Mouse (Mus musculus) spleen, embryonic (tissue): ENCODE results near the gene Lrmda.

Experiments
- CTCF ChIA-PET: fragments of 350-600 bp; sonication (Branson Sonifier 250); formaldehyde crosslinking; loops from one replicate; lab custom pipeline; 2022; lab: Charles Lee

The Lrmda gene

DNA sequence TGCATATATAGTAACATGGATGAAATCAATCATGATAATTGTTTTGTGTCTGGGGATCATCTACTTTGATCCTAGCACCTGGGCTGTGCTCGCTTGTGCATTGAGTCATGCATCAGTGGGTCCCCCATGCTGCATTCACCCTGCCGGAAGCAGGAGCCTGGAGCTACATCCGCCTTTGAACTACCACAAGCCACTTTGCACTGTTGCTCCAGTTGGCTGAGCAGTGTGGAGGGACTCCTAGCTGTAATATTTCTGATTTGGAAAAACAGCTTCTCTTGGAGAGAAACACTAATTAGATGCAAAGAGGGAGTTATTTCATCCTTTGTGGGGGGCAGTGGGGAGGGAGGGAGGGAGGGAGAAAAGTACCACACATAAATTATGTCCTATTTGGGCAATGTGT lies 220.8 kb downstream of the Lrmda start:
- CTCF ChIA-PET = no interaction called here

DNA sequence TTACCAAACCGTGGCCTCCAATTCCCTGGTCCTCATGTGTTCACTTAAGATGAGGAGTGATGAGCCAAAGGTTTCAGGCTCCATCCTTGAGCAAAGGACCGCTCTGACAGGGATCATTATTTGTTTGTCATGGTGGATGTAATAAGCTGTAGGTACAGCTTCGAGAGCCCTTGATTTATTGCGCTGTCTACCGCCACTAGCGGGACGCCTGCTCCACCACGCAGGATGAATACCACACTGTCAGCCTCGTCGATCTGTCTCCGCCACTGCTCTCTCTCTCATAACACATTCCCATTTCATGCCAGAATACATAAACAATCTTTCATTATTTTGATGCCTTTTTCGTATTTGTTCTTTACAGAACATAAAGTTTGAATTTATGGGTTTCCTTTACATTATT lies 235.9 kb downstream of the Lrmda start:
- CTCF ChIA-PET = no interaction called here

DNA sequence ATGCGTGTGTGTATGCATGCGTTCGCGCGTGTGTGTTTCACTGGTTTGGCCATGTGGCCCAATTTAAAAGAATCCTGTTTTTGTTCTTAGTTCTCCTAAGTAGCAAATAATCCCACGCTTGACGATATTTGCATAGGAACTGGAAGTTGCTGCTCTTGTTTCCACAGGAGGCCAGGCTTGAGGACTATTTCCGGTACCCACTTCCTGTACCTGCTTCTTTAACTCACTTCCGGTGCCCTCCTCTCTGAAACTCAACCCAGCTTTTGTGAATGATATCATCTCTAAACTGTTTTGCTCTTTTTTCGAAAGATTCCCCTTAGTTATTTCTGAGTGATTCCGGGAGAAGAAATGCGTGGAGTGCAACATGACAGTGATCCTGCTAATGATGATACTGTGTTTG lies 236.8 kb downstream of the Lrmda start:
- CTCF ChIA-PET = no interaction called here

DNA sequence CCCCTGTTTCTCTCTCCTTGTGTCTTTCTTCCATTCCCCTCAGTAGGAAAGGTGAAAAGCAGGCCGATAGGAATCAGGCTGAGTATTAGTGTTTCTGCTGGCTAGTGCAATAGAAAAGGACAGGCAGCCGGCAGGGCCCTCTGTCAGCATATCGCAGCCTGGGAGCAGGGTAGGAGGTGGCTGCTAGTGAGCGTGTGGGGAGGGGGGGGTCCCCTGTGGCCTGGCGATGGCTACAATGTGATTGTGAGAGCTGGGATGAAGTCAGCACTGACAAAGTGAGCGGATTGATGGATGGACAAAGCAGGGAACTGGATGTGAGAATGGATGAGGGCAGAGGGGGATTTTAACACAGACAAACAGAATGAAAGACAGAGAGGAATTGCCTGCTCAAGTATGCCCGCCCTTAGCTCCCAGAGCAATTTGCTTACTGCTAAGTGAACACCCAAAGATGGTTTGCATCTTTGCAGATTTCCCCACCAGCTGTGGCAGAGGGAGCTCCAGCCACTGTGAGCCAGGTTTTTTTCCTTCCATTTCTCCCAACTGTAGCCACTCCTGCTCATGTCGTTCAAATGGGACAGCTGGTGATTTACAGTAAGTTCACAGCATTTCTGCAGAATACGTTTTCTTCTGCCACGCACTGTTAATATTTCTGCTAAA lies 240.0 kb downstream of the Lrmda start:
- CTCF ChIA-PET = no interaction called here

DNA sequence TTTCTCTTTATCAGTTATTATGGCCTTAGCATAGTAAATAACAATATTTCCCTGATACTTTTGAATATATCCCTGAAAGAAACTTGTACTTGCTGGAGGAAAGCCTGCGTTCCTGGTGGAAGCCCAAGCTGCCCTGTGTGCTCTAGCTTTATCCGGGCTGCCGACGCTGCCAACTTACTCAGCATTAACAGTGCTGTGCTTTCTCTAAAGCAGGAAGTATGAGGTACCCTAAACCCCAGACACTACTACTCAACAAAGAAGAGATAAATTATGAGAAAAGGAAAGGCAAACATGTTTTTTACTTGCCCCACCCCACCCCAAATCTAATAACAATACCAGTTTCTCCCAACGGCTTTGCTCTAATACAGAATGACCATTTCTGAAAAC lies 240.5 kb downstream of the Lrmda start:
- CTCF ChIA-PET = no interaction called here

DNA sequence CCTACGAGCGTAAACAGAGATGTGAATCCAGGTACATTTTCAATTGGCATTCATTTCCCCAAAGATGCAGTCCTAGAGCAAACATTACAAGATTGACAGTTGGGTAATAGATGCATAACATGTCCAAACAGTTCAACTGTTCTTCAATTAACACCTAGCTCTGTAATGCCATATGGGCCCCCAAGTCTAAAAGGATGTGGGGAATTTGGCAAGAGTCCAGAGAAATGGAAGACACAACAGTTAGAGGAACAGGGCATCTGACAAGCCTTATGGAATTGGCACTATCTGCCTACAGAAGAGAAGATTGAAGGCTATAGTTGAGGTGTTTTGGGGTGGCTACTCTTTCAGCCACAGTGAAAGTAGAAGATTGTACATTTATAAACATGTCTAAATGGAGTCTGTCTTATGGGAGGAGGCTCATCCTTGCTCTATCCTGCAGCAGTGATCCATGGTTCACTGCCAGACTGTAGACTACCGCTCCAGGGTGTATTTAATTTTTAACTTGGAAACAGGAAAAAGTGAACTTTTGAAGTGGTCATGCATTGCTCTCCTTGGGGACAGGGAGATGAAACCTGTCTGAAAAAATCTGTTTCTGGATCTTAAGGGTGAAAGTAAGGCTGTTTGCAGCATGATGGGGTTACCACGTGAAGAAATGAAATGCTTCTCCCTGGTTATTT lies 245.9 kb downstream of the Lrmda start:
- CTCF ChIA-PET = no interaction called here

DNA sequence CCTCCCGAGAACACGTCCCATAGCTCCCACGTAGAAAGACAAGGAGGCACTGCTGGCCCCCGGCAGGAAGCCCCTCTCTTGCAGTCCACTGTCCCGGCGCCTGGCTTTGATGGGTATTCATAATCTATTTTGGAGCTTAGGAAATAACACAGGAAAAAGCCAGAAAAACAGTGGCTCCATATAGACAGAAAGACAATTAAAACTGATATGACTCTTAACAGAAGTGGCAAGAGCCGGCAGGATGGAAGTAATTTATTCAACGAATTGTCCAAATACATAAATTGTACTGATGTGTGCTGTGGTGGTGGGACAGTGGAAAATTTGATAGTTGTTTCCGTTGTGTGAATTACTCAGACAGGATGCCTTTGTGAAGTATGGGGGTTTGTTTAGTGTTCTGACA lies 250.3 kb downstream of the Lrmda start:
- CTCF ChIA-PET = no interaction called here

DNA sequence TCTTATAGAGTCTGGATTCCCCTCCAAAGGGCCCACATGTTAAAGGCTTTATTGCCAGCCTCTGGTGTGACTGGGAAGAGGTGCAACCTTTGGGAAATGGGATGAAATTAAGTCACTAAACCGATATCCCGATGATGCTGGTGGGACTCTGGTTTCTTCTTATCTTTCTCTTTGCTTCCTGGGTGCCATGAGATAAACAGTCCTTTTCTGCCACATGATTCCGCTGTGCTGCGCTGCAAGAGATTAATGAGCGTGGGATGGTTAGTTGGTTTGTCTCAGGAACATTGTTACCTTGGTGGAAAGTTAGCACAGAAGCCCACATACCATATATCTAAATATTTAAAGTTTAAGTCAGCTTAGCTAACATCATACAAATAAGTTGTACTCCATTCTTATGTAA lies 258.5 kb downstream of the Lrmda start:
- CTCF ChIA-PET = no interaction called here

DNA sequence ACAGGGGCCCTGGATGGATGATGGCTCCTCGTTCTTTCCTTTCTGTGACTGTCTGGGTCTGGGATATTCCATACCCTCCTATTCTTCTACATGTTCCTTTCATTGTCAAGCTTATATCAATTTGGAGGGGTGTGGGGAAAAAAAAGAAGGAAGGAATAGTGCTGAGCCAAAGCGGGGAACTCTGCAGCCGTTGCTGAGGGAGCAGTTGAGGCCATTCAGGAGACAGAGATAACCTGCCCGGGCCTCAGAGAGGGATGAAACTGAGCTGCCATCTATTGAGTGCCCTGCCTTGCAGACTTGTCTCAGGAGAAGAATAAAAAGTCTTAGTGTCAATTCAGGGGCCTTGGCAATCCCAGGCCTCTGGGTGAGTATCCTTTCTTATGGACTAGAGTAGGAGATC lies 260.1 kb downstream of the Lrmda start:
- CTCF ChIA-PET = no interaction called here

DNA sequence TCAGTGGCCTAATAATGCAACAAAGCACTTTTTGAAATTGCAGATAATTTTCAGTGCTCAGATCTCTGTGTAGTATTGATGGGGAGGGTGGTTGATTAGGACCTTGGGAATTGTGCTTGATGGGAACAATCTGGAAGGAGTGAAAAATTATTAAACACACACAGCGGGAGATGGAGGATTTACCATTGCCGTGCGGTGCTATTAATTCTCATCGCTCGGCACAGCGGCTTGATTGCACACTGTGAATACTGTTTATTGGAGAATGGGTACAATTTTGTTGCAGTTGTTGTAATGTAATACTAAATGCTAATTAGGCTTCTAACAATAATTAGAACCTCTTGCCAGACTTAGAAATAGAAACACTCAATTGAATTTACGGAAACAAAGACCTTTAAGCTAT lies 262.1 kb downstream of the Lrmda start:
- CTCF ChIA-PET = no interaction called here

DNA sequence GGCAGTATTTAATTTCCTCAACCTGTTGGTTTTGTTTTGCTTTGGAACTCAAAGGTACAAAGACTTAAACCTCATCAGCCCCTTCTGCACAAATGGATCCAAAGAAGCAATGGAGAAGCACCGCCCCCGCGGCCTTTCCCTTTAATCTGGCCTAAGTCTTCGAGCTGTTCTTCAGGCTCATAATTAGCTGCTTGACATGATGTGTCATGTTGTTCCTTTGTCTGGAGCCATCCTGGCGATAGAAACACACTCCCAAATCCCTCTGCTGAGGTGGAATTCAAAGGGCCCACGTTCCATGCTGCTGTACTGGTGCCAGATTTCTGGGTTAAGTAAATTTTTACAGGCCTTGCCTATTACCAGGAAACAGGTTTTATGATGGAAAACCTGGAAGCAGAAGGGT lies 263.3 kb downstream of the Lrmda start:
- CTCF ChIA-PET = no interaction called here

DNA sequence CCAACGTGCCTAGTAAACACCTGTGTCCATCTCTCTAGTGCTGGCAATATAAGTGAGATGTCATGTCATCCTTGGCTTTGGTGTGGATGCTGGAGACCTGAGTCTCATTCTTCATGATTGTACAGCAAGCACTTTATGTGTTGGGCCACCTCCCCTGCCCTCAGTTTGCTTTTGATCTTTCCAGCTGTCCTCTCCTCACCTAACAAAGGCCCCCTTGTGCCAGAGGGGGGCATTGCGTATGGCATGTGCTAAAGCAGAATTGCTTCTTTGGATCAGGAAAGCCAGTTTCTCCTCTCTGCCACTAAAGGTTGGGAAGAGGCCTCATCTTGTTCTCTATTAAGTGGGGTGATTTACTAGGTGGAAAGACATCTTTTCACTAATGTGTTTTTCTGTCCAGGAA lies 264.2 kb downstream of the Lrmda start:
- CTCF ChIA-PET = no interaction called here

DNA sequence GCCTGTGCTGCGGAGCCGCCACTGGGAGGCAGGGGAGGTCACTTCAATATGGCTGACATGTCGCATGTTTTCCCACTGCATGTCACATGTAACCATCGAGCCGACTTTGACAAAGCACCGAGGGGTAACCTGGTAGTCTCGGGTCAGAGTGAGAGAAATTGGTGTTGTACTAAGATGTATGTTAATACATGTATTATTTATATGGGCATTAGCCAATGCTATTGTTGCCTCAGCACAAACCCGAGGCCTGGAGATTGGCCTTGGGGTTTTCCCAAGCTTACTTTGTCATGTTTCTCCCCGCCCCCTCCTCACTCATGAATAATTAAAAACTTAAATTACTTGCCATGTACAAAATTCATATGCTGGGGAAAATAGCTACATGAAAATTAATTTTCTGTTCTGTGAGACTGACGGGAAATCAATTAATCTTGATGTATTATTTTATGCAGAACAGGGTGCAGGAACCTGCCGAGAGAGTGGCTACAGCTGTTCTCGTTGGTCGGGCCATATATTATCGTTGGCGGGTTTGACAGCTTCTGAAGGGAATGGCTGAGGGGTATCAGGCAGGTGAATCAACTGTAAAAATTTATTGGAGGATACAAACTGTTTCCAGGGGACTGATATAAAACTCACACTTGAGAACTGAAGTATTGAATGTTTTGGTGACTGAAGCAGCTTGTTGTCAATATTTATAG lies 265.5 kb downstream of the Lrmda start:
- CTCF ChIA-PET = no interaction called here

DNA sequence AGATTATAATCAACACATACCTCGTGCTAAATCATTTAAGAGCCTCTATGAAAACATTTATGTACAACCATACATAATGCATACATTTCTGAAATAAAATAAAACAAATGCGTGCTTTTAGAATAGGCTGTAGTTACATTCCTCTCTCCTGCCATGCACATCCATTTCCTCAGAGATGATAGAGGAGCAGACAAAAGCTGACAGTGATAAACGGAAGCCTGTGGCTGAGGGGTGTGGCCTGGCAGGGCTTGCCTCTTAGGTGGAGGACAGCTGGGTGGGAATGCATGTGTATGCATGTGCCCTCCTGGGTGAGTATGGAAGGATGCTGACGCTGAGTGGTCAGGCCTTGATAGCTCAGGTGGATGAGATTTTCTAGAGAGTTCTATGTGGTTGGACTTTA lies 266.3 kb downstream of the Lrmda start:
- CTCF ChIA-PET = no interaction called here

DNA sequence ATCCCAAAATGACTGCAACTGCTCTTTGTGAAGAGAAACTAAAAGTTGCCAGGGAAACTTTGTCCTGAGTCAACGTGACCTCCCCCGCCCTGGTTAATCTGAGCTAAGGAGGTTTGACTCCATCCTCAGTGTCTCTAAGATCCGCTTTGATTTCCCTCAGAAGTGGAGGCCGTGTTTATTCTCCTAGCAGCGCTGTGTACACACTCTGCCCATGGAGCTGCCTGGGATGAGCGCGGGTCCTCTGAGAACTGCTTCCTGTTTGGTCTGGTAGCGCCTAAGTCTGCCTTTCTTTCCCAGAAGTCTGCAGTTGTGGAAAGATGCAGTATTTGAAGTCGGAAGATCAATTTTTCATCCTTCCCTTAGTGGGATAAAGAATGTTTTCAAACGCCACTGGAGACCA lies 268.7 kb downstream of the Lrmda start:
- CTCF ChIA-PET = no interaction called here

DNA sequence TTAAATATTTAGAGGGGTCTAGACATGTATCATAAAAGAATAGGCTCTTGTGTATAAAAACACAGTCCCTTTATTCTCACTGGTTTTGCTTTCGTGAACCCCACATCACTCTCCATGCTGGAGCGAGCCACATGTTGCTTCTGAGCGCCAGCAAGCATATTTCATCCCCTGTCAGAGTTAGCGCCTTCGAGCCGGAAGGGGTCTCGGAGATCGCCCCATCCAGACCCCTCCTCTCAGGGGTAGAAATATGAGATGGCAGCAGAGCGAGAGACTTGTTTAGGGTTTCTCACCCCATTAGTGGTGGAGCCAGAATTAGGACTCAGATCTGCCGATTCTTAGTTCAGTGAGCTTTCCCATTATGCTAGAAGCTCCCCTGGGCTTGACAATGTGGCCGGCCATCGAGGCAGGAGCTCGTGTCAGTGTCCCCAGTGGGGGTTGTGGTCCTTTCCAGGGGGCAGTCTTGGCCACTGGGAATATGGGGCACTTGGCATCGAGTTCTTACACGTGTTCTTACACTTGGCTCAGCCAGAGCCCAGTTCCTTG lies 269.9 kb downstream of the Lrmda start:
- CTCF ChIA-PET = no interaction called here

DNA sequence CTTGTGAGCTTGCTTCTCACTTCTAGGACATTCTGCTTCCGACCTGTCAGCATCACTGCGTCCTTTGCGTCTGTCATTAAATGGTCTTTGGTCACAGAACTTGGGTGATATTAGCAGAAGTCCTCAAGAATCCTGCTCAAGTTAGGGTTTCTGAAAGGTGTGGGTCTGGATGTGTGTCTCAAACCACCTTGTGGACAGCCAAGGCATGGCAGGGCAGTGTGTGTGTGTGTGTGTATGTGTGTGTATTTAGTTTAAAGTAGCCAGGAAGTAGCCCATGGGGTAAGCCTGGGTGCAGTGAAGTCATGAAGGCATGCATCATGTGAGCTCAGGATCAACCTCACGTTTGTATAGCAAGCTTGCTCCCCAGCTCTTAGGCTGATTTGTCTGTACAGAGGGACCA lies 274.9 kb downstream of the Lrmda start:
- CTCF ChIA-PET = no interaction called here

DNA sequence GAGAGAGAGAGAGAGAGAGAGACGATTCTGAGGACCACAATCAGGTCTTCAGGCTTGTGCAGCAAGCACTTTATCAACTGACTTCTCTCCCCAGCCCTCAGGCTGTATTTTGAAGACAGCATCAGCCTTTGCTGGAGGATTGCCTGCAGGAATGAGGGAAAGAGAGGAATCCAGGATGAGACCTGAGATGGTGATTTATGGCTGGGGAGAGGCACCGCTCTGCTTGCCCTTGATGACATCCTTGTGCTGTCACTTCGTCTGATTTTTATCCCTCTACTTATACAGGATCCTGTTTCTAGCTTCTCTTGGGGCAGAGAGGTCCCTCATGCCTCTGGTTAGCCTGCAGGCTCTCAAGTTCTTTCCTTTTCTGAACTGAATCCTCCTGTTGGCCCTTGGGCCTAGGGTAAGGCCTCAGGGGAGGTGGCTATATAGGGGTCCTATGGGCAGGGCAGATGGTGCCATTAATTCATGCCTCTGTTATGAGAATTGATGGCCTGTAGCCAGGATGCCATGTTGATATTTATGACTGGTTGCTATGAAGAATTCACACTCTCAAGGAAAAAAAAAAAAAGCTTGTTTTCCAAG lies 277.2 kb downstream of the Lrmda start:
- CTCF ChIA-PET = no interaction called here

DNA sequence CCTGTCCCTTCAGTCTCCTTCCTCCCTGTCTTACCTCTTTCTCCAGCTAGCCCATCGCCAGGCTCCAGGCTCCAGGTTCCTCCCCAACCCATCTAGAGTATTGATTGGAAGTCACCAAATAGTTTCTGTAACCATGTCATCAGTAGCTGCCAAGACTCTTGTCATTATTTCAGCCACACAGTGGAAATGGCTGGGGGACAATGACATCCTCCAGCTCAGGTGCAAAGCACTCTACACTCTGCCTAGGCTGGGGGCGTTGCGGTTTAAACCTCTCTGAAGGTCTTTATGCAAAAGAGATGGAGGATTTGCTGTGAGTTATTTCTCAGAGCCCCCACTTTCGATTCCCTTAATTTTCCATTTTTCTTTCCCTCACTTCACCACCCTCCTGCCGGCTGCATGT lies 287.2 kb downstream of the Lrmda start:
- CTCF ChIA-PET = no interaction called here

DNA sequence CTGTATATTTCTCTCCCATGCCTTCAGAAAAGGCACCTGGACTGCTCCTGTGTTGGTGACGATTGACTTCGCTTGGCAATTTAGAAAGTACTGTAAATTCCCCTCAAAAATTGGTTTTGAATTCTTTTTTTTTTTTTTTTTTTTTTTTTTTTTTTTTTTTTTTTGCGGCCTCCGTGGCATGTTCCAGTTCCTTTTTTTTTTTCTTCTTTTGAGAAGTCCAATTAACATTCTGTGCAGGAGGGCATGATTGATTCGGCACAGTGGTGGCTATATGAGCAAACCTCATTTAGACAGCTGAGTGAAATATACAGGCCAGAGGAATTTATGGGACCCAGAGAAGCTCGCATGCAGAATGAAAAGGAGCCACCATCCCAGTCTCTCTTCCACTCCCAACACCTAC lies 288.5 kb downstream of the Lrmda start:
- CTCF ChIA-PET = no interaction called here

DNA sequence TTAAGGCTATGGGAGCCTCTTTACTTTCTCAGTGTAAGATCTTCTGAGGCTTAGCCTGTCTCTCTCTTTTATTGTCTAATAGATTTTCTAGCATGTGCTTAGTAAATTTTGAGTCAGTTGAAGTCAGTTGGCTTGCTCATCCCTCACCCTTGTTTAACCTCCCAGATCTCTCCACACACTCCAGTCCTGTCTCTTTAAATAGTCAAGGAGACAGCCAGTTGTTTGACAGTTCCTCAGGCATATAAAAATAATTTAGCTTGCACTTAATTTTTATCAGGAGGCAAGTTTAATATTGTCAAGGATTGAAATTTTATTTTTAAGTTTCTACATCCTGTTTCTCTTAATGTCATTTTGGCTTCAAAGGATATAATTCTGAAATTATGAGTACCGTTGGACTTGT lies 303.5 kb downstream of the Lrmda start:
- CTCF ChIA-PET = no interaction called here

DNA sequence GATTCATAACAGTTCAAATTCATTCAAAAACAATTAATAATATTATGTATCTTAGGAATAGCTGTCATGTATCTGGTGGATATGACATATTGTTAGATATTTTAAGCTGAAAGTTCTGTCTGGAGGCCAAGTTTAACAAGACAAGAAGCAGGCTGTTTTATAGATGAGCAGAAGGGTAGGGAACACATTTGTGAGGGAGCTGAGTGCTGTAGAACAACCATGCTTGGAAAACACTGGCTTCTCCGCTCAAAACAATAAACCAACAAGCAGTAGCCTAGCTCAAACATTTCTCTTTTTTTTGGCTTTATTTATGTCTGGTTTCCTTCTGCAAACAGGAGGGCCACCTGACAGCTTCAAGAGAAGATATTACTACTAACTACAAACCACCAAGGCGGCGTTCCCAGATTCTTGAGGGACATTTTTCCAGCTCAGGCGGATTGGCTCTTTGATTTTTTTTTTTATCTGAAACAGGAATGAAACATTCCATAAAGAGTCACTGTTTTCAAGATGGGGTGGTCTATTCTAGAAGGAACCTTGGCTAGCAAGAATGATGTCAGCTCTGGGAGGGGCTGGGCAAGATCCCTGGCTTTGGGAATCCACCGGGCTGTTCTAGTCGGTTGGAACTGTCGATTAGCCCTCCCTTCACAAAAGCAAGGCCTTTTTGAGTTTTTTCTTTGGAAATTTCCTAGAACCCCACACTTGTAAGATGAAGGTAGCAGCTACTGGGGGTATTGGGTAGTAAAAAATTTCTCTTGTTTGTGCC lies 304.2 kb downstream of the Lrmda start:
- CTCF ChIA-PET = no interaction called here
